Mouse (Mus musculus) urinary bladder, adult 2 months (tissue): Measurements from ENCODE around the gene Ivl. TPM values are rescaled to one million over a fixed set of nuclear protein-coding genes. Genes with fewer than 3 reads are reported as not detected.

Source experiments
- DNase-seq: peaks from one replicate; pipeline ENCODE4 v3.0.0; 2022; ENCODE audit warnings: low spot score
- polyA plus RNA-seq: library from polyadenylated mRNA; depleted of rRNA; stranded (reverse); fragments of >200 nt; gene quantifications from 2 replicates; pipeline ENCODE4 v1.2.3, GENCODE M21; 2012; rRNA removed

The Ivl gene
- 233 and 291 TPM in 2 replicates for polyA plus RNA-seq

DNA sequence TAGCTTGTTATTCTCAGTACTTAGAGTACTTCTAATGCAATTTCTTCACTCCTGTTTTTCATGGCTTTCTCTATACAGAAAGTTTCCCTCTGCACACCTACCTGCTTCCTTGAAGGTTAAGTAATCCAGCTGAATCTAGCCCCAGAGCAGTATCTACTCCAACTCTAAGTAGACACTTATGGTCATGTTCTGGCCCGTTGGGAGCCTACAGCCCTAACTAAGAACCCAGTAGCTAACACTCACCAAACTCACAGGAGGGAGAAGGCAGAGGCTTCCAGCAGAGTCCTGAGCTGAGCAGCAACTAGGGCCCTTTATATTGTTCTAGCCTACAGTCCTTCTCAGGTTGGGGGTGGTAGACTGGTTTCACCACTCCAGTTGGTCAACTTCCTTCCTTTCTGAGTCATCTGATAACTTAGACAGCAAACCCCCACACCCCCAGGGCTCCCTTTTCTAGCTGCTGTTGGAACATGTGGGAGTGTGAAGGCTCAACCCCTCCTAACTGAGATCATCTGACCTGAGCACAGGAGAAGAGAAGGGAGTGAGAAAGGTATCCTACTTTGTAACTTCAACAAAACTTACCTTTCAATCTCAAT is at the start of gene Ivl:
Gene Ivl, minus strand, starts transcription at position 287 of the 593 bp plus-strand sequence.
- DNase-seq: no peak

DNA sequence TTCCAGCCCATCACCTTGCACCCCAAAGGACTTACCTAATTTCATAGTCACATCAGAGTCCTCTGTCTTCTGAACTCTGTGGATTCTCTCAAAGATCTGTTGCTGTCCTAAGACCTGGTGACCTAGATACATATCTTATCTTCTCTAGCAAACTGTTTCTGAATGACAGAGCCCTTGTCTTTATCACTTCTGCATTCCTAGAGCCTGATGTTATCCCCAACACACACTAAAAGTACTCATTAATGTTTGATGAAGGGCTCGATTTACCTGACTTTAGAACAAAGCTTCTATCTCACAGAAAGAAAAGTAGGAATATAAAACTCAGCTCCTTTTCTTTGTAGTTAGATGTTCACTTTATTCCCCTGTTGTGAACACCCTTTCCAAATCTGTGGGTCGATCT is 48.0 kb upstream of the Ivl start, which contains the start of gene Lce6a:
Gene Lce6a, minus strand, starts transcription at position 101 of the 400 bp plus-strand sequence.
- no peak for DNase-seq

DNA sequence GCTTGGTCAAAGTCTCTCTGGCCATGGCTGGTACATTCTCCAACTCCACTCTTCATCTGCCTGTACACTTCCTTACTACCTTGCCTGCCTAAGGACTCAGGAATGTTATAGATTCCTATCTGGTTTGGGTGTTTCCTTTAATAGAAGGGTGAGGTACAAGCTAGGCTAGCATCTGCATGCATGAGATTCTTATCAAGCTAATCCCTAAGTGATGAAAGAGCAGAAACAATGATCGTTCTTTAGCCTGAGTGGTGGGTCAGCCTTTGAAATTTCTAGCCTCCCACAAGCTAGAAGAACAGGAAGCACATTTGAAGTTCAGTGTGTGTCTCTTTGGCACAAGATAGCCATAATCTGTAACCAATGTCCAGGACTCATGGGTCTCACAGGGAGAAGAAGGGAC is 36.3 kb upstream of the Ivl start:
- DNase-seq: no peak

DNA sequence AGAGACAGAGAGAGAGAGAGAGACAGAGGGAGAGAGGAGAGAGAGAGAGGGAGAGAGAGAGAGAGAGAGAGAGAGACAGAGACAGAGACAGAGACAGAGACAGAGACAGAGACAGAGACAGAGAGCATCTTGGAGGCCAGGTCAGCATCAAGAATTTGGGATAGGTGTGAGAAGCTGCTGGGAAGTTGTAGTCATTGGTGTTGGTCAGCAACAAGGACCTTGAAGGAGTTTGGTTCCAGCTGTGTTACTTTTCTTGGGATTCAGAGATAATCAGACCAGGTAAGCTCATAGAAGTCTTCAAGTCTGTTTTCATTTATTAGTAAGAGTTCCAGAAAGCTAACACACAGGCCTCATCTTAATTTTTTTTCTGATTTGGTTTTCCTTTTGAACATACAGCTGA is 33.9 kb upstream of the Ivl start, which contains the start of gene 2210017I01Rik:
Gene 2210017I01Rik, minus strand, starts transcription at position 101 of the 400 bp plus-strand sequence.
- DNase-seq: no peak

DNA sequence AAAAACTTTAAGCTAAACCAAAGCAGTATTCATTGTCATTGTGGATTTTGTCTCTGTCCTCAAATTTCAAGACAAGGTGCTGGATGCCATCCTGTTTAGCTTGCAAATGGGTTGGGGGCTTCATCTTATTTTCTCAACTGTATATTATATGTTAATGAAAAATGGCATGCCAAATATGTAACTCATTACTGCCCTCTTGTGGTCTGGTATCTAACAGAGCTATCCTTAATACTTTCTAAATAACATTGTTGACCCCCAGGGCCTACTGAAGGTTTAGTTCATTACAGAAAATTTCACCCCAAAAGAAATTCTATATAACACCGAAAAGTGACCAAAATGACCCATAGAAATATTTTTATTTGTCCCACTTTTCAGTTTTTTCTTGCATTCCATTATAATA is 28.6 kb upstream of the Ivl start:
- DNase-seq: no peak

DNA sequence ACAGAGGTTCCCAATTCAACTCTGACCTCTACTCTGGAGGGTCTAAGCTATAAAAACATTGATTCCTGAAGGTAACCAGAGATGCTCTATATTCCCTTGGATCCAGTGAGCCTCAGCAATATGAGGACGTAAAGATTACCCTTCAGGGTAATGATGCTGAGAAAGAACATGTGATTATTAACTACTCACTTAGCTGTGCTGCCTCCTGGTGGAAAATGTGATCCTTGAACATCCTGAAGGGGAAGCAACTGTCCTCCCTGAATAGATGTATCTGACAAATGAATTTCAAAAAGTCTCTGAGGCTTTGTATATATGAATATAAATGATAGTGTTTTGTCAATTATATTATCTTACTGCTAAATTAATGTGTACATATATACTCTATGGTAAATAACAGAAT is 26.9 kb upstream of the Ivl start:
- no peak for DNase-seq

DNA sequence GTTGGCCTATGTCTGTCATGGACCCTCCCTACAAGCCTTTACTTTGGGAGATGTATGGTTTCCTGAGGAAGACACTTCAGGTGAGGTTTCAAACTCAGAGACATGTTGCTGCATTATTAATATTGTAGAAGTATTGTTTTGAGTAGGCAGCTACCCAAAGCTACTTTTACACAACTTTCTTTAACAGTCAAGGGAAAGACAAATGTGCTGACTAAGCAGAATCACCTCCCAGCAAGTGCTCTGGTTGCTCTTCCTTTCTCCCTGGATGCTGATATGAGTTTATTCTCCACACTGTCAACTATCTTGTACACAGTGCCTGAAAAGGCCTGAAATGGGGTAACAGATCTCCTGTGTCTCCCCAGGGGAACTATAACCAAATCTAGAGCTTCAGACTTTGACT is 26.4 kb upstream of the Ivl start:
- no peak for DNase-seq

DNA sequence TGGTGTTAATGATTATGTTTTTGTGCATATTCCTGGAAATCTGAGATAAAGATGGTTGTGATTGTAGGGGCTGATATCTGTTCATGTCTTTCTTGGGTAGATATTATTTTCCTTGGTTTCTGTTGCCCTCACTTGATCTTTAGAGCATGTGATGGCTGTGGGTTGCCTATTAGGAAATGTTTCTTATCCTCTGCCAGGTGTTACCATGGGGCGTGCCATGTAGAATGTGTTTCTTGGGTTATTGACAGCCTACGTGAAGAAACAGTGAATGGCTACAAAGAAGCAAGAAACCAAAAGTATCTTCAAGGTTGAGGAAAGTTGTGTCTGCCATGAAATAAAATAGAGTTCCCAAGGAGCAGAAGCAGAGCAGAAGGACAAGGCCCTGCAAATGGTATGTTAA is 24.9 kb upstream of the Ivl start:
- DNase-seq: no peak

DNA sequence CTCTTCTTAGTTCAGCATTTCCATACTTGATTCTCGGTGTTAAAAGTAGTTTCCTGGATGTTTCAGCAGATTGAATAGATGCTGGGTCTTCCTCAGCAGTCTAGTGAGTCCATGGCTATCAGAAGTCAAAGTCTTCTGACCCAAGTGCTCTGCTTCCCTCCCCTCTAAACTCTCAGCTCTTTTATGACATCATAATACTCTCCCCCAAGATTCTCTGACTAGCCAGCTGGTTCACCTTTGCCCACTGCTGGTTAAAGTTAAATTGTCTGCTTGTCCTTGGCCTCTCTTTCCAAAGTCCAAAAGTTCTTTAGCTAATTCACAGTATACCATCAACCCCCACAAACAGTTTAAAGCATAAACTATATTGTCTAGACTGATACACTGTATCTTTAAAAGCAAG is 15.3 kb upstream of the Ivl start, which contains the start of gene Smcp:
Gene Smcp, minus strand, starts transcription at position 140 of the 400 bp plus-strand sequence.
- no peak for DNase-seq

DNA sequence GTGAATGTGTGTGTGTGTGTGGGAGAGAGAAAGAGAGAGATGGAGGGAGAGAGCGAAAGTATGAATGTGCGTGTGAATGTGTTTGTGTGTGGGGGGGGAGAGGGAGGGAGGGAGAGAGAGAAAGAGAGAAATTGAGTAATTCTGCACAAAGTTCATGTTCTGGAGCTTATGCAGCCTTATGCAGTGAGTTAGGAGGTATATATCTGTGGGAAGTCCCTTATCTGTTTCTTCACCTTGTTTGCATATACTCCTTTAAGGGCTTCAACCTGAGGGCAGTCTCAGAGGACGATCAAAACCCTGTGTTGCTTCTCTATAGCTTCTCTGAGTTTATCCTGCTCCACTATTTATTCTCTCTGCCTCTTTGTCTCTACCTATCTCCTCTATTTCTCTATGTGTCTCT is 13.7 kb upstream of the Ivl start:
- no peak for DNase-seq

DNA sequence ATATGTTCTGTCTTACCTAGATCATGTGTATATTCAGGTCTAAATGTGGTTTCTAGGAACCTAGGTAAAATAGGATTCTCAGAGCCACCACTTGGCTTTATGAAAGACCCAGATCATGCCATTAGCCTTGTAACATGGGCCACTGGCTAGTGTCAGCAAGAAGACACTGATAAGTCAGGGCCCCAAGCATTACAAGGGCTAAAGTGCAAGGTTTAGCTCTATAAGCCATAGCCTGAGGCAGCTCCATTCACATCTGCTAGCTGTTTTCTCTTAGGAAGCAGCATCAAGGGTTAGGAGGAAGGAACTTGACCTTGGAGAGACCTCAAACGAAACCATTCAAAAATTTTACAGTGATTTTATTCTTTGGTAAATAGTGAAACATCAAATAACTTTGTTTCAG is 11.5 kb upstream of the Ivl start:
- no peak for DNase-seq

DNA sequence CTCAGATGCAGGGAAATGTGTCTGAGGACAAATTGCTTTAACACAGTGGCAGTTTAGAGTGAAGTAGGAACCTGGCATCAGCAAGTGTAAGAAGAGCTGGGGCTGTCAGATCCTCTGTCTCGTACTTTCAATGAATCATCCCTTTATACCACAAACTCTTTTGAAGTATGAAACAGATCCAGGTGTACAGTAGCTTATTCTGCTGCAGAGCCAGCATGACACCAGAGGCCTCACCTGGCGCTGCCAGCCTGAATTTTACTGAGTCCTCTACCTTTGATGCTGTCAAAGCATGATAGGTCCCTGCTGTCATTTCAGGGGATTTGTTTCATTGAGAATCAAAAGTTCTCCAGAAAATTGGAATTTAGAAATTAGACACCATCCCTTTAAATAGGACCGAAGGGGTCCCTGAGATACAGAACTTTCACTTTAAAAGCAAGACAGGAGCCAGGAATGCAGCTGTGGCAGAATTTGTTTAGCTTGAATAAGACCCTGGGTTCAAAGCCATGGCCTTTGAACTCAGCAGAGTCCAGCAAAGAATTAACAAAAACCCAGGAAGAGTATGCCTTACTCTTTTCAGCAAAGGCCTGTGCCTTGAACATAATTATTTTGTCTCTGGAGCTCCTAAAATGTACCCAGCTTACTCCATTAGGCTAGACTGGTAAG is 9.8 kb upstream of the Ivl start:
- no peak for DNase-seq

DNA sequence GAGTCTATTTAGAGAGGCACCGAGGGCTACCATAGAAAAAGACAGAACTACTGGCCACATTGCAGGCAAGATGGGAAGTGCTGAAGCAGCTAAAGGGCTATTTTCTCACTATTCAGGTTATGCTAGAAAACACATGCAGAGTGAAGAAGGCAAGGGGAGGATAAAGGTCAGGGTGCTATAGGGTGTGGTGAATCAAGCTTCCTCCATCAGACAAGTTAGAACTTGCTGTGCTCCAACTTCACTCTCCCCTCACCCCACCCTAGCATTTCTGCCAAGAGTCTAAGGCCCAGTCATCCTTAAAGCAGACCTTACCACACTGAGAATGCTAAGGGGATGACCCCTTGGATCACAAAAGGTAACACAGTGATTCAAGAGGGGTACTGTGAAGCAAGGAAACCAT is 6.0 kb upstream of the Ivl start:
- no peak for DNase-seq

DNA sequence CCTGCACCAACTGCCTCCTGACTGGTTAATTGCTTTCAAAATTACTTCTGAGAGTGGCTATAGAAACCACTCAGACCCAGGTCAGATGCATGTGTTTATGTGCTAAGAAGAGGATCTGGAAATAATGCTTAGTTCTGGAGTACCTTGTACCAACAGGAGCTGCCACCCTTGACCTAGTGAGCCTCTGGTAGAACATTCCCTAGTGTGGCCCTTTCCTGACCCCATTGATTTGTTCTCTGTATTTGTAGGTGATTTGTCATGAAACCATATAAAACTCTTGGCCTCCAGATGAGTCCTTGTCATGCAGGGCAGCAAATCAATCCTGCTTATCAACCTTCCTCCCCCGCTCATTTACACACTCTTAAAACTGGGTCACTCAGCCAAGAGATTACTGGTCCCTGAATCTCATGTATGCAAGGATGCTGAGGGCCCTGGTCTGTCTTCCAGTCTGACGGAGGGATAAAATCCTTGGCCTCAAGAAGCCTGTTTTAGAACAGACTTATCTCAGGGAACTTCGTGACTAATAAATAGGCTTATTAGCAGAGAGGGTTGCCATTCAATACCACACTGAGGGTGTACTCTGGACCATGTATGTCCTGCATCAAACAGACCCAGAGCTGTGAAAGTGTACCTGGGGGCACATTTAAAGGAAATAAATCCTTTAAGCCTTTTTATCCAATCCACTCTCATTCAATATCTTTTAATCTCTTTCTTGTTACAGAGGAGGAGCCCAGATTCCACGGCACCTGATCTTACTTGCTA is 5.3 kb upstream of the Ivl start:
- no peak for DNase-seq

DNA sequence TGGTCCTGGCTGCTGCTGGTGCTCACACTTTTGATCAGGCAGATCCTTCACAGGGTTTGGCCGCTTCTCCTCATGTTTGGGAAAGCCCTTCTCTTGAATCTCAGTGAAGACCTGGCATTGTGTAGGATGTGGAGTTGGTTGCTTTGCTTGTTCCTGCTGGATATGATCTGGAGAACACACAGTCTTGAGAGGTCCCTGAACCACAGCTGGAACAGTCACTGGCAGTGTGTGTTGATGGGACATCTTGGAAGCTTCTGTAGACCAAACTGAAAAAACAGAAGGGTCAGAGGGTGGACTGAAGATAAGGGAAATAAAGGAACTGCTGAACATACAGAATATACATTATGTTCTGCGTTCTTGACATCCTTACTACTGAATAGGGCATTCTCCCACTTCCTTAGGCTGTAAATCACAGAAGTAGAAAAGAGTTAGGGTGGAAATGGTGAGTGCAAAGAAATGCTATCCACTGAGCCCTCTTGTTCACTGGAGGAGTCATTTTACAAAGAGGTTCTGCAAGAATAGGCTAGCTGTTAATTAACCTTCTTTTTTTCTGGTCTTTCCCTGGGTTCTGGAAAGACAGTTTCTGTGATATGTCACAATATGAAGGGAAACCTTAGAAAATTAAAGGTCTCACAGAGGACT is 900 bp downstream of the Ivl start:
- DNase-seq: no peak

DNA sequence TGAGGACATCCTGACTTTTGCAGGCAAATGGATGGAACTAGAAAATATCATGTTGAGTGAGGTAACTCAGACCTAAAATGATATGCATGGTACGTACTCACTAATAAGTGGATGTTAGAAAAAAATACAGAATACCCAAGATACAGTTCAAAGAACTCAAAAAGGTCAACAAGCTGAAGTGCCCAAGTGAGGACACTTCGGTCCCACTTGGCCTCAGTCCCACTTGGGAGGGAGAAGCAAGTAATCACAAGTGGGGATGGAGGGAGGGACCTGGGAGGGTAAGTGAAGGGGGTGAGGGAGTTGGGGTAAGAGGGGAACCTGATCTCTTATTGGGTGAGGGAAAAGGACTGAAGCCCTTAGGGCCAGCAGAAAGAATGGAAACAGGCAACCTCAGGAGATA is 4.8 kb downstream of the Ivl start:
- no peak for DNase-seq

DNA sequence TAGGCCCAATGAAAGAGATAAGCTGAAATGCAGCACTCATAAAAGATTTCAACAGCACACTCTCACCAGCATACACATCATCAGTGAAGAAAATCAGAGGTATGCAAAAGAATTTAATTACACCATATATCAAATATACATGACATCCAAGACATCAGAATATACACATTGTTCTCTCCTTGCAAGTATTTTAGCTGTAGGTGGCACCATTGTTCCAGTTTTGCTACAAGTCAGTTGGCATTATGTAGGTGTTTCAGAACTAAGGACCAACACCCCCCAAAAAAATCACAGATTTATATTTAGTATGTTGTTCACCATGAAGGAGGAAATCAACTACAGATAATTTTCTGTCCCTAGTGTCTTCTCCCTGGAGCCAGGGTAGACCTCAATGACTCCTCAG is 8.1 kb downstream of the Ivl start:
- no peak for DNase-seq

DNA sequence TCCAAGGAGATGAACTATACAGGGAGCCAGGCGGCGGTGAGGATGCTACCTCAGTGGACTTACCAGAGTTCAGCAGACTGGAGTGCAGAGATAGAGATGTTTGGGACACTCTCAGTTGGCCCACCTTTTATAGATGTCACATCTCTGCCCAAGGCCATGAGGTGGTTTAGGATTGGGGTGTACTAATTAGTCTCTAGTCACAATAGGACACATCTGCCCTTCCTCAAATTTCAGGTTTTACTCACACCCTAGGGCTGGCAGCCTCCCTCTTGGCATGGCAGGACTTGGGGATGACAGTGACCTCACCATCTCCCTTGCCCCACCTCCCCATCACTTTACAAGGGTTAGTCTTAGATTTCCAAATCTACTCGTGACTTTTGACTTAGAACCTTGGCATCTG is 39.1 kb downstream of the Ivl start, which contains the start of gene 2310046K23Rik:
Gene 2310046K23Rik, minus strand, starts transcription at position 101 of the 400 bp plus-strand sequence.
- DNase-seq: no peak
